Mouse (Mus musculus): ENCODE data around the gene Golm1. TPM values are rescaled to one million over a fixed set of nuclear protein-coding genes. Genes with fewer than 3 reads are reported as not detected.
"Not testable (repeated sequence)": the region's sequence is repeated elsewhere in the genome, so short reads cannot be mapped to it uniquely, and the experiment has no call there.

Gene Golm1
- polyA plus RNA-seq, 2 experiments from 2014 or later, result 36.1 to 40.9 TPM

- no peak for ATAC-seq
These were observed 30.1 kb downstream of the Golm1 start for GRCm38 (mm10) chr13:59645491-59645890.

GRCm38 (mm10) chr13:59642818-59643217 is 32.8 kb downstream of the Golm1 start:
- ATAC-seq, result no peak

- no peak for ATAC-seq
These were observed 35.5 kb downstream of the Golm1 start for GRCm38 (mm10) chr13:59640178-59640440.

GRCm38 (mm10) chr13:59639368-59640177 is 36.0 kb downstream of the Golm1 start:
- no peak for ATAC-seq

GRCm38 (mm10) chr13:59637800-59638199 is 37.8 kb downstream of the Golm1 start:
- no peak for ATAC-seq

GRCm38 (mm10) chr13:59634637-59635036 is 41.0 kb downstream of the Golm1 start:
- ATAC-seq, result no peak

GRCm38 (mm10) chr13:59626739-59627138 is 48.9 kb downstream of the Golm1 start:
- no peak for ATAC-seq

GRCm38 (mm10) chr13:59624903-59625302 is 50.7 kb downstream of the Golm1 start:
- no peak for ATAC-seq

GRCm38 (mm10) chr13:59624389-59624788 is 51.2 kb downstream of the Golm1 start:
- ATAC-seq, result no peak

GRCm38 (mm10) chr13:59621643-59622489 is 53.7 kb downstream of the Golm1 start:
- ATAC-seq, result no peak

GRCm38 (mm10) chr13:59618463-59618862 is 57.1 kb downstream of the Golm1 start:
- ATAC-seq, result no peak

- ATAC-seq, result no peak
These were observed 60.1 kb downstream of the Golm1 start for GRCm38 (mm10) chr13:59615554-59615953.

GRCm38 (mm10) chr13:59615152-59615551 is 60.5 kb downstream of the Golm1 start:
- no peak for ATAC-seq

GRCm38 (mm10) chr13:59613868-59614267 is 61.7 kb downstream of the Golm1 start:
- no peak for ATAC-seq

GRCm38 (mm10) chr13:59610437-59610836 is 65.2 kb downstream of the Golm1 start:
- no peak for ATAC-seq

- no peak for ATAC-seq
These were observed 65.7 kb downstream of the Golm1 start for GRCm38 (mm10) chr13:59609885-59610284.

GRCm38 (mm10) chr13:59605221-59605922 is 70.2 kb downstream of the Golm1 start:
- ATAC-seq, result no peak

GRCm38 (mm10) chr13:59604511-59604910 is 71.1 kb downstream of the Golm1 start:
- no peak for ATAC-seq

- ATAC-seq, result no peak
These were observed 72.5 kb downstream of the Golm1 start for GRCm38 (mm10) chr13:59603096-59603495.

- ATAC-seq, result no peak
These were observed 83.0 kb downstream of the Golm1 start for GRCm38 (mm10) chr13:59592630-59593029.

GRCm38 (mm10) chr13:59592058-59592457 is 83.6 kb downstream of the Golm1 start:
- ATAC-seq, result not testable (repeated sequence)

GRCm38 (mm10) chr13:59590691-59591090 is 84.9 kb downstream of the Golm1 start:
- ATAC-seq, result no peak

GRCm38 (mm10) chr13:59589672-59590071 is 85.9 kb downstream of the Golm1 start:
- ATAC-seq, result no peak
